Mouse (Mus musculus) spleen, adult 2 months (tissue): ENCODE measurements around the gene Rpgrip1. TPM values are rescaled to one million over a fixed set of nuclear protein-coding genes. Genes with fewer than 3 reads are reported as not detected.
"Not testable (repeated sequence)": the region's sequence is repeated elsewhere in the genome, so short reads cannot be mapped to it uniquely, and the experiment has no call there.

Experiments
- DNase-seq, 2 experiments: peaks; one replicate each; pipeline versions ENCODE4 v3.0.0 to v3.0.0-alpha.2; 2012 to 2021; ENCODE audit warnings: low spot score in 2 of 2, low read depth in 1 of 2
- H3K27ac ChIP-seq: fragments of 200-500 bp; 2 replicates; pipeline ENCODE4 v1.5.1; 2012; ENCODE audit warnings: low read length, inconsistent platforms; ENCODE audit not compliant: insufficient read depth
- H3K27me3 ChIP-seq: fragments of 200-500 bp; 2 replicates; pipeline ENCODE4 v1.6.1; 2012; ENCODE audit warnings: mild to moderate bottlenecking, moderate library complexity, low read length, inconsistent platforms; ENCODE audit not compliant: control insufficient read depth, insufficient read depth
- H3K36me3 ChIP-seq: fragments of 200-500 bp; 2 replicates; pipeline ENCODE4 v1.6.1; 2012; ENCODE audit warnings: mild to moderate bottlenecking, low read length, inconsistent platforms; ENCODE audit not compliant: control insufficient read depth, insufficient read depth
- H3K4me1 ChIP-seq: fragments of 200-500 bp; 2 replicates; pipeline ENCODE4 v1.6.1; 2011; ENCODE audit warnings: inconsistent platforms; ENCODE audit not compliant: control insufficient read depth, insufficient read depth, insufficient read length
- H3K4me3 ChIP-seq: fragments of 200-500 bp; 2 replicates; pipeline ENCODE4 v1.5.1; 2011; ENCODE audit warnings: mild to moderate bottlenecking, inconsistent platforms; ENCODE audit not compliant: insufficient read depth, insufficient read length; ENCODE audit errors: extremely low read depth
- CTCF ChIP-seq: fragments of 200-500 bp; IDR thresholded peaks from 2 replicates; pipeline ENCODE4 v1.5.1; 2011; ENCODE audit warnings: mild to moderate bottlenecking, inconsistent platforms; ENCODE audit not compliant: insufficient read depth, insufficient read length, insufficient replicate concordance; ENCODE audit errors: extremely low read depth
- POLR2A ChIP-seq: fragments of 200-500 bp; IDR thresholded peaks from 2 replicates; pipeline ENCODE4 v1.6.1; 2011; ENCODE audit warnings: low read depth, low read length, inconsistent platforms
- WGBS: fragments of 180-500 bp; shearing (Covaris S2); methylation state at CpG from one replicate; pipeline ENCODE4 v1.1.7; 2018; 5-methylcytosine and 5-hydroxymethylcytosine counted together
- polyA plus RNA-seq: library from polyadenylated mRNA; depleted of rRNA; stranded (reverse); fragments of >200 nt; gene quantifications from 2 replicates; pipeline ENCODE4 v1.2.3, GENCODE M21; 2012; rRNA removed

Rpgrip1 gene
- 12.8 and 14.7 TPM in 2 replicates for polyA plus RNA-seq

DNA sequence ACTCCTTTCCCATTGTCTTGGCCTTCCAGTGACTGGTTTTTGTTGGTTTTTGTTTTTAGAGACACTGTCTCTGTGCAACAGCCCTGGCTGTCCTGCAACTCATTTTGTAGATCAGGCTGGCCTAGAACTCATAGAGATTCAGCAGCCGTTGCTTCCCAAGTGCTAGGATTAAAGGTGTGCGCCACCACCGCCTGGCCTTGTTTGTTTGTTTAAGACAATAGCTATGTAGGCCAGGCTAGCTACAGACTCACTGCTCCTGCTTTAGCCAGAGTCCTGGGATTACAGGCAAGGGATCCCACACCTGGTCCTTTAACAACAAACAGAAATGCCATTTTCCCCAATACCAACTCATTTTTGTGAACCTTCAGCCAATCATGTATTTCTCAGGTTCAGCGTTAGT, at the start of gene Rpgrip1:
Gene Rpgrip1, plus strand, starts transcription at position 359 of the 400 bp plus-strand sequence.
- TF ChIP-seq CTCF (no peak), POLR2A (no peak)
- no peaks in the 10 kb centered on the region for H3K27me3 ChIP-seq
- no peak for DNase-seq
- H3K4me1 ChIP-seq: no peaks in the 10 kb centered on the region
- no peak within 1 kb of the TSS for H3K27ac ChIP-seq
- 90% methylated on average over 4 of the region's 4 CpGs for WGBS
- no peak within 1 kb of the TSS for H3K4me3 ChIP-seq
- no peaks in the 10 kb centered on the region for H3K36me3 ChIP-seq

DNA sequence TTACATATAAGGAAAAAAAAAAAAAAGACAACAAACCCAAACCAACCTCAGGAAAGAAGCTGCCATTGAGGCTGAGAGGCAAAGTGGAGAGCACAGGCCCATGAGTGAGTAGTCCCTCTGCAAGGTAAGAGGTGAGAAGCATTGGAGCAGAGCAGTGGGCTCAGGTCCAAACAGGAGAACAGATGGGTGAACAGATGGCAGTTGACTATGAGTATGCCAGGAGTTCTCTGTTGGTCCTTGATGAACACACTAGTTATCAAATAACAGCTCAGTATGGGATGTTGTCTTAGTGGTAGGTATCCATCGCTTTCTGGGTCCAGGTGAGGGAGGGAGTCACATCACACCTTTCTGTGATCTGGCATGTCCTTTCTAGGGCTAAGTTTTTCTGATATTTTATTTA, 49.7 kb upstream of the Rpgrip1 start:
- H3K36me3 ChIP-seq: no peaks in the 10 kb centered on the region
- 97% methylated on average over 1 of the region's 1 CpGs for WGBS
- H3K4me3 ChIP-seq: no peak overlapping the region
- no peak for DNase-seq
- H3K27me3 ChIP-seq: no peaks in the 10 kb centered on the region
- no peaks in the 10 kb centered on the region for H3K4me1 ChIP-seq
- H3K27ac ChIP-seq: no peak overlapping the region
- no peak for TF ChIP-seq POLR2A
- TF ChIP-seq CTCF: no peak

DNA sequence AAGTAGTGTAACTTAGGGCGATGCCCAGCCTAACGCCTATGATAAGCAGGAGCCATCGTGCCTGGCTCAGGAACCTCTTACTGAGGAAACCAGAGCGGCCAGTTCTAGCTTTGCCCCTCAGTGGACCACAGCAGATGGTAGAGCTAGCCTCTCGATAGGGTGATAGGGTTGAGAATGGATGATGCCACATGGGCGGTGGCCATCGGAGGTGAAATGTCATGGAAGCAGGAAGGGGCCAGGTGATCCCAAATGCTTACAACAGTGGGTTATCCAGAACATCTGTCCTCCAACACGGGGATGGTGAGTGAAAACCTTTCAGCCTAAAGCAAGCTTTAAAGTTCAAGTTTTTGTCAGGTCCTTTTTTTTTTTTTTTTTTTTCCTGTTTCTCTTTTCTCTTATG, 48.7 kb upstream of the Rpgrip1 start:
- H3K36me3 ChIP-seq: no peaks in the 10 kb centered on the region

DNA sequence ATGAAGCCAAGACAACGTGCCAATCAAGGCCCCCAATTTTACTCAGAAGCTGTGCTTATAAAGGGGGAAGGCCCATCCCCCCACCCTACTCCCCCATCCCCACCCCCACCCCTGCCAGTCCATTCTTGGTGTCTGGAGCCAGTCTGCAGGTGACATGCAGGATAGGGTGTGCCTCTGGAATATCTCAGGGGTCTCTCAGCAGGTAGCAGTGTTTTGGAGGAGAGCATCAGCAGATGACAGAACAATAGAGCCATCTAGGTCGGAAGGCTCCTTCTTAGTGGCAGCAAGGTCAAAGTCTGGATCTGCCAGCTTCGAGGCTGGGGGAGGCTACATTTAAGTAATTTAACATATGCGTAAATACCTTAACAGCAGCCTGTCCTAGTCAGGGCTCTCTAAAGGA, 44.4 kb upstream of the Rpgrip1 start:
- no peak for TF ChIP-seq CTCF
- no peak for TF ChIP-seq POLR2A
- no peaks in the 10 kb centered on the region for H3K4me1 ChIP-seq
- DNase-seq: no peak
- no peak overlapping the region for H3K4me3 ChIP-seq
- H3K27ac ChIP-seq: no peak overlapping the region
- no peaks in the 10 kb centered on the region for H3K36me3 ChIP-seq
- H3K27me3 ChIP-seq: no peaks in the 10 kb centered on the region
- 70% methylated on average over 4 of the region's 4 CpGs for WGBS

More for the DNA sequence above, 48.7 kb upstream of the Rpgrip1 start:
- no peaks in the 10 kb centered on the region for H3K4me1 ChIP-seq
- TF ChIP-seq POLR2A (no peak), CTCF (no peak)
- no peak overlapping the region for H3K4me3 ChIP-seq
- no peaks in the 10 kb centered on the region for H3K27me3 ChIP-seq
- H3K27ac ChIP-seq: no peak overlapping the region
- WGBS: 84% methylated on average over 8 of the region's 8 CpGs
- DNase-seq: no peak

DNA sequence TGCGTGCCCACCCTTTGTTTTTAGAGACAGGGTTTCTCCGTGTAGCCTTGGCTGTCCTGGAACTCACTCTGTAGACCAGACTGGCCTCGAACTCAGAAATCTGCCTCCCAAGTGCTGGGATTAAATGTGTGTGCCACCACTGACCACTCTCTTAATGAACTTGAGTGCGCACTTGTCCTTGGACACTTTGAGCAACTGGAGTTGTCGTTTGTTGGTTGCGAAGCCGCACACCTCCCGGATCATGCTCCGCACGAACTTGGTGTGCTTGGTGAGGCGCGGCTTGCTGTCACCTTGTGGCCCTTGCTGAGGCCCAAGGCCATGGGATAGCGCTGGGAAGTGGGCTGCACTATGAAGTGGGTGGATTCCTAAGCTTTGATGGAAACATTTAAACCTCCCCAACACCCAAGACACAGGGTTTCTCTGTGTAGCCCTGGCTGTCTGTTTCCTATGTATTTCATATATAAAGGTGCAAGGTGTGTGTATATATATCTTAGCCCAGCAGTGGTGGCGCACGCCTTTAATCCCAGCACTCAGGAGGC, 38.8 kb upstream of the Rpgrip1 start:
- H3K36me3 ChIP-seq: peaks cover 22% of the 10 kb centered on the region
- TF ChIP-seq POLR2A (no peak), CTCF (no peak)
- 97% methylated on average over 15 of the region's 15 CpGs for WGBS
- no peaks in the 10 kb centered on the region for H3K4me1 ChIP-seq
- DNase-seq: no peak
- no peaks in the 10 kb centered on the region for H3K27me3 ChIP-seq
- no peak overlapping the region for H3K4me3 ChIP-seq
- no peak overlapping the region for H3K27ac ChIP-seq

DNA sequence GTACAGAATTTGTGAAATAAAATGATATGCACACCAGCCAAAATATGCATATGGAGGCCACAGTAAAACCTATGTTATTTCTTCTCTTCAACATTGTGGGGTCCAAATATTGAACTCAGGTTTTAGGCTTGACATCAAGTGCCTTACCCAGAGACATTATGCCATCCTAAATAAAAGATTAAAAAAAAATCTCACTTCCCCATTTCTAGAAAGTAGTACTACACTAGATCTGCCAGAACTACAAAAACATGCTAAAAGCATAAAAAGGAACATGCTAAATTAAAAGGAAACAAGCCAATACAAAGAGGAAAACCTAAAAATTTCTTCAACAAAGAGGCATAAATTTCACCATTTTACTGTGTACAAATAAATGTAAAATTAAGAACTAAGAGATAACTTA, 27.4 kb upstream of the Rpgrip1 start:
- no peaks in the 10 kb centered on the region for H3K27me3 ChIP-seq
- TF ChIP-seq POLR2A: no peak
- no peak for TF ChIP-seq CTCF
- no peak for DNase-seq
- H3K4me1 ChIP-seq: no peaks in the 10 kb centered on the region
- H3K36me3 ChIP-seq: peaks cover 27% of the 10 kb centered on the region
- no peak overlapping the region for H3K27ac ChIP-seq
- no peak overlapping the region for H3K4me3 ChIP-seq

DNA sequence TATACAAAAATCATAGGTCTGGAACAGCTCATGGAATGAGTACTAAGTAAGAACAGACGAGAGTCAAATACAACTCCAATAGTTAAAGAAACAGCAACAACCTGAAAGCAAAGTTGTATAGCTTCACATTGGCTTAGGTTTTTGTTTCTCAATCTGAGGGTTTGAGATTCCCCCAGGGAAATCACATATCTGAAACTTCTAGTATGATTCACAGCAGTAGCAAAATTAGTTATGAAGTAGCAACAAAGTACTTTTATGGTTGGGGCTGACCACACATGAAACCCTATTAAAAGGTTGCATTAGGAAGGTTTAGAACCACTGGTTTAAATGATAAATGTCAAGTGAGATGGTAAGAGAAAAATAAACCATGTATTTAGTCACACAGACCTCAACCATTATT, 16.0 kb upstream of the Rpgrip1 start:
- no peak overlapping the region for H3K4me3 ChIP-seq
- no peak overlapping the region for H3K27ac ChIP-seq
- DNase-seq: no peak
- TF ChIP-seq POLR2A (no peak), CTCF (no peak)
- H3K4me1 ChIP-seq: no peaks in the 10 kb centered on the region; the same call in 1 of the 2 replicates
- WGBS: 83% methylated on average over 1 of the region's 1 CpGs
- H3K27me3 ChIP-seq: no peaks in the 10 kb centered on the region
- H3K36me3 ChIP-seq: peaks cover 13% of the 10 kb centered on the region

DNA sequence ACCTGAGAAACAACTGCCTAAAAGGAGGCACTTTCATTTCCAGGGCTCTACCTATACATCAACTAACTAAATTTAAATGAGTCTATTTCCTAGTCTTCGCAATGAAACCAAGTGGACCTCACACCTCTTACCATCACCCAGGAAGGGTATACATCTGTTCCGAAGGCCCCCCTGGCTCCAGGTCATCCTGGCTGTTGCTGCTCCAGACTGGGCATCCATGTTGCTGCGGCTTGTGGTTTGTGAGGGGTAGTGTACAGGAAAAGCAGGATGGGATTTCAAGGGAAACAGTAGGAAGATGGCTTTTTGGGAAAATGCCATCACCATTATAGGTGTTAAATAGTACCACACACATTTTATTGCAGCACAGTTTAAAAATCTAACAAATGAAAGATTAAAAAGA, 13.3 kb upstream of the Rpgrip1 start:
- not testable (repeated sequence) for DNase-seq, H3K27ac ChIP-seq, H3K27me3 ChIP-seq, H3K4me1 ChIP-seq, H3K4me3 ChIP-seq
- WGBS: 96% methylated on average over 3 of the region's 3 CpGs
- H3K36me3 ChIP-seq: peaks cover 11% of the 10 kb centered on the region

DNA sequence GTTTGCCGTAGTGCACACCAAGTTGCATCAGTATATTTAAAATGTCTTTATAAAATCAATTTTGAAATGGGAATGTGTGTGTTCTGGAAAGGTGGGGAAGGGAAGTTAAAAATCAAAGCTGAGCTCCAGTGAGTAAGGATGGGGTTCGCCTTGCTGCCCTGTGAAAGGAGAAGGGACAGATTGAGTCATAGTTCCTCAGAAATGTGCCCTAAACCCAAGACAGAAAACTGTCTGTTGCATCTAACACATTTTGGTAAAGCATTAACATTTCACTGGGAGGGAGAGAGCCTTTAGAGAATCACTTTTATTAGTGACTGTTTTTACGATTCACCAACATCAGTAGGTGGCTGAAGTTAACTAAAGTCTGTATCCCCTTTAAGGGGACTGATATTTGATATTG, 12.1 kb upstream of the Rpgrip1 start:
- WGBS: 65% methylated on average over 3 of the region's 3 CpGs

More for the DNA sequence above, 12.1 kb upstream of the Rpgrip1 start:
- H3K4me3 ChIP-seq, H3K27me3 ChIP-seq, H3K27ac ChIP-seq, H3K4me1 ChIP-seq, H3K36me3 ChIP-seq, DNase-seq: not testable (repeated sequence)
